Mouse (Mus musculus): ENCODE measurements around the gene Mllt3. TPM values are rescaled to one million over a fixed set of nuclear protein-coding genes. Genes with fewer than 3 reads are reported as not detected.

Gene Mllt3
- total and polyA plus RNA-seq, 3 experiments, result 15.4 to 75.3 TPM; not detected in 1

DNA sequence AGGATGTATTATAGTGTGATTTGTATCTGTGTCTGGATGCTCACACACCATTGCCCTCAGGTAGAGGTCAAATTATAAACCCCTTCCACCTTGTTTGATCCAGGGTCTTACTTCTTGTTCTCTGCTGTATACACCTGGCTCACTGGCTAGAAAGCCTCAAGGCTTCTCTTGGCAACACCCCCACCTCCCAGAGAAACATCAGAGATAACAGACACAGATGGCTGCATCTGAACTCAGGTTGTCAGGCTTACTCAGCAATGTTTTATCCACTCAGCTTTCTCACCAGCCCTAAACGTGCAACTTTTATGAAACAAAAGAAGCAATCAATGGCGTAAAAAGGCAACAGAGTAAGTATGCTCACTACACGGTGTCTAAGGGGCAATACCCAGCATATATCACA is 75.3 kb downstream of the Mllt3 start:
- TF ChIP-seq MXI1 (IDR thresholded peaks at IDR 0.05; ENCODE audit: low read depth, low read length), result 0 out of 2 replicates have a peak, but pooled peaks have one; percentile 23
- no peak for TF ChIP-seq MAX (IDR thresholded peaks at IDR 0.05; ENCODE audit: low read length)
- TF ChIP-seq TCF12 (IDR thresholded peaks at IDR 0.05; ENCODE audit: low read depth, low read length), result 0 out of 2 replicates have a peak, but pooled peaks have one; percentile 18
- TF ChIP-seq ETS1 (IDR thresholded peaks at IDR 0.05; ENCODE audit: low read depth, low read length), result peak; percentile 35; the same call in 1 of the 2 replicates
- Histone ChIP-seq H3K27ac (ENCODE audit: control insufficient read depth, low read depth, low read length) (no peak overlapping the region), H3K36me3 (ENCODE audit: control insufficient read depth in 1 of 2, insufficient read depth in 2 of 2, low read length in 2 of 2) (peaks cover 0 to 9% of the 10 kb centered on the region in 2 experiments; a peak in 2 of 4 replicates), H3K27me3 (ENCODE audit: control insufficient read depth in 1 of 2, insufficient read depth in 2 of 2, low read length in 2 of 2) (no peaks in the 10 kb centered on the region), H3K79me2 (ENCODE audit: control insufficient read depth, insufficient read depth, low read length, poor library complexity) (no peaks in the 10 kb centered on the region), H3K4me1 (ENCODE audit: control insufficient read depth in 1 of 2, insufficient read depth in 2 of 2, low read length in 2 of 2) (peaks cover 5 to 8% of the 10 kb centered on the region in 2 experiments), H3K4me3 (ENCODE audit: control insufficient read depth in 1 of 2, insufficient read depth in 1 of 2, low read depth in 2 of 2, low read length in 2 of 2) (no peak overlapping the region), H3K9ac (ENCODE audit: control insufficient read depth, low read depth, low read length, poor library complexity, severe bottlenecking) (no peak overlapping the region), H3K9me3 (replicated peaks; ENCODE audit: insufficient read depth, low read length) (no peaks in the 10 kb centered on the region)
- peak; percentile 23 for DNase-seq (ENCODE audit: low read depth, low spot score)

DNA sequence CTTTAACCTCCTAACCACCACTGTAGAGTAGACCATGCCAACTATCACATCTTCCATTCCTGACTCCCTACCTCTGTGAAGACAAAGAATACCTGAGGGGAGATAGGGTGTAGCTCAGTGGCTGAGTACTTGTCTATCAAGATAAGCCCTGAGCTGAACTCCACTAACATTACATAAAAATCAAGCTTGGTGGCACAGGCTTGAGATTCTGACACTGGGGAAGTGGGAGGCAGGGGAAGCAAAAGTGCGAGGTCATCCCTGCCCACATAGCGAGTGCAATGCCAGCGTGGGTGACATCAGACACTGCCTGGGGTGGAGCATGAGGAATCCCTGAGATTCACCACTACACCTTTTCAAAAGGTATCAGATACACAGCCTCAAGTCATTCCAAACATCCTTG is 76.0 kb downstream of the Mllt3 start:
- H3K27ac ChIP-seq (ENCODE audit: control insufficient read depth, low read depth, low read length), result no peak overlapping the region

DNA sequence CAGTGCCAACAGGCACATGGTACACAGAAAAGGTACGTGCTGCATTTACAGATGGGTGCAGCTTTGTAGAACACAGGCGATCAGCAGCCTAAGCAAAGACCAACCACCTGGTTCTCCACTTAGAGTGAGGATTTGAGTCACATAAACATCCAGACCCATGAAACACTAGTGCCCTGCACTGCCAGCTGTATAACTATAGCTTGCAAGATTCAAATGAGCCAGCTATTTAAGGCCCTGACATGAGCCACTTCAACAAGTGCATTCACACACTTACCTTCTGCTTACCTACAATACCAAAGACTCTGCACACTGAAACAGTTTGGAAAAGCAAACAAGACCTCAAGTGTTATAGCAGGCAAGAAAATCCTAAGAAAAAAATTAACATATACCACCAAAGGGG is 78.0 kb downstream of the Mllt3 start:
- Histone ChIP-seq H3K4me1 (ENCODE audit: control insufficient read depth in 1 of 2, insufficient read depth in 2 of 2, low read length in 2 of 2) (peaks cover 5 to 7% of the 10 kb centered on the region in 2 experiments; a peak in 3 of 4 replicates), H3K4me3 (ENCODE audit: control insufficient read depth in 1 of 2, insufficient read depth in 1 of 2, low read depth in 2 of 2, low read length in 2 of 2) (no peak overlapping the region), H3K27me3 (ENCODE audit: control insufficient read depth in 1 of 2, insufficient read depth in 2 of 2, low read length in 2 of 2) (no peaks in the 10 kb centered on the region), H3K79me2 (ENCODE audit: control insufficient read depth, insufficient read depth, low read length, poor library complexity) (no peaks in the 10 kb centered on the region), H3K9me3 (replicated peaks; ENCODE audit: insufficient read depth, low read length) (no peaks in the 10 kb centered on the region), H3K27ac (ENCODE audit: control insufficient read depth, low read depth, low read length) (no peak overlapping the region), H3K36me3 (ENCODE audit: control insufficient read depth in 1 of 2, insufficient read depth in 2 of 2, low read length in 2 of 2) (peaks cover 0 to 5% of the 10 kb centered on the region in 2 experiments; a peak in 2 of 4 replicates), H3K9ac (ENCODE audit: control insufficient read depth, low read depth, low read length, poor library complexity, severe bottlenecking) (no peak overlapping the region)
- no peak for DNase-seq (ENCODE audit: low read depth, low spot score)
- no peak for TF ChIP-seq MAX (IDR thresholded peaks at IDR 0.05; ENCODE audit: low read length)
- TF ChIP-seq TCF12 (IDR thresholded peaks at IDR 0.05; ENCODE audit: low read depth, low read length), result no peak
- TF ChIP-seq USF2 (IDR thresholded peaks at IDR 0.05; ENCODE audit: borderline replicate concordance in 1 of 2, insufficient read depth in 1 of 2, low read depth in 1 of 2, low read length in 2 of 2), result no peak
- no peak for TF ChIP-seq JUND (IDR thresholded peaks at IDR 0.05; ENCODE audit: low read depth, low read length)
- no peak for TF ChIP-seq CHD1 (IDR thresholded peaks at IDR 0.05; ENCODE audit: low read depth, low read length)
- no peak for TF ChIP-seq SMC3 (IDR thresholded peaks at IDR 0.05; ENCODE audit: low read depth, low read length)
- TF ChIP-seq ZMIZ1 (IDR thresholded peaks at IDR 0.05; ENCODE audit: low read depth, low read length), result no peak
- TF ChIP-seq POLR2A (IDR thresholded peaks at IDR 0.05; ENCODE audit: control insufficient read depth in 1 of 2, insufficient read depth in 1 of 2, low read depth in 1 of 2, low read length in 2 of 2, poor library complexity in 1 of 2), result no peak
- no peak for TF ChIP-seq RAD21 (IDR thresholded peaks at IDR 0.05; ENCODE audit: low read depth, low read length)
- no peak for TF ChIP-seq SIN3A (IDR thresholded peaks at IDR 0.05; ENCODE audit: low read length)
- TF ChIP-seq UBTF (IDR thresholded peaks at IDR 0.05; ENCODE audit: borderline replicate concordance, insufficient read depth, low read depth, low read length), result no peak
- TF ChIP-seq ZKSCAN1 (IDR thresholded peaks at IDR 0.05; ENCODE audit: low read depth, low read length), result no peak
- TF ChIP-seq BHLHE40 (IDR thresholded peaks at IDR 0.05; ENCODE audit: borderline replicate concordance, low read depth, low read length), result no peak
- no peak for TF ChIP-seq MYB (IDR thresholded peaks at IDR 0.05; ENCODE audit: low read depth, low read length)
- TF ChIP-seq MAZ (IDR thresholded peaks at IDR 0.05; ENCODE audit: low read depth, low read length), result no peak
- TF ChIP-seq HCFC1 (IDR thresholded peaks at IDR 0.05; ENCODE audit: low read depth, low read length), result no peak
- no peak for TF ChIP-seq RCOR1 (IDR thresholded peaks at IDR 0.05; ENCODE audit: low read depth, low read length)
- TF ChIP-seq TAL1 (IDR thresholded peaks at IDR 0.05; ENCODE audit: low read length), result no peak
- no peak for TF ChIP-seq EP300 (IDR thresholded peaks at IDR 0.05; ENCODE audit: low read depth in 1 of 2, low read length in 2 of 2)
- no peak for TF ChIP-seq POLR2AphosphoS5 (IDR thresholded peaks at IDR 0.05; ENCODE audit: borderline replicate concordance, low read depth, low read length)

More for the DNA sequence above, 76.0 kb downstream of the Mllt3 start:
- TF ChIP-seq MAFK (IDR thresholded peaks at IDR 0.05; ENCODE audit: borderline replicate concordance, low read depth, low read length) (no peak), MAZ (IDR thresholded peaks at IDR 0.05; ENCODE audit: low read depth, low read length) (no peak), NELFE (IDR thresholded peaks at IDR 0.05; ENCODE audit: low read depth, low read length) (no peak), MYC (IDR thresholded peaks at IDR 0.05; ENCODE audit: low read depth, low read length) (no peak), ZMIZ1 (IDR thresholded peaks at IDR 0.05; ENCODE audit: low read depth, low read length) (no peak), EP300 (IDR thresholded peaks at IDR 0.05; ENCODE audit: low read depth in 1 of 2, low read length in 2 of 2) (no peak)
- Histone ChIP-seq H3K79me2 (ENCODE audit: control insufficient read depth, insufficient read depth, low read length, poor library complexity) (no peaks in the 10 kb centered on the region), H3K9ac (ENCODE audit: control insufficient read depth, low read depth, low read length, poor library complexity, severe bottlenecking) (no peak overlapping the region), H3K9me3 (replicated peaks; ENCODE audit: insufficient read depth, low read length) (no peaks in the 10 kb centered on the region), H3K36me3 (ENCODE audit: control insufficient read depth in 1 of 2, insufficient read depth in 2 of 2, low read length in 2 of 2) (peaks cover 0 to 5% of the 10 kb centered on the region in 2 experiments; a peak in 2 of 4 replicates), H3K4me1 (ENCODE audit: control insufficient read depth in 1 of 2, insufficient read depth in 2 of 2, low read length in 2 of 2) (peaks cover 5 to 7% of the 10 kb centered on the region in 2 experiments; a peak in 3 of 4 replicates), H3K4me3 (ENCODE audit: control insufficient read depth in 1 of 2, insufficient read depth in 1 of 2, low read depth in 2 of 2, low read length in 2 of 2) (no peak overlapping the region), H3K27me3 (ENCODE audit: control insufficient read depth in 1 of 2, insufficient read depth in 2 of 2, low read length in 2 of 2) (no peaks in the 10 kb centered on the region)
- DNase-seq (ENCODE audit: low read depth, low spot score), result no peak

Measured in MEL (cell line).